Mouse (Mus musculus): ENCODE data around the gene Tmem170. TPM values are rescaled to one million over a fixed set of nuclear protein-coding genes. Genes with fewer than 3 reads are reported as not detected.
A peak's percentile ranks its signal among the peaks of the same experiment; 100 is the strongest.
"Not testable (repeated sequence)": the region's sequence is repeated elsewhere in the genome, so short reads cannot be mapped to it uniquely, and the experiment has no call there.

Gene Tmem170
- total RNA-seq, 2 experiments from 2014 or later = 2.6 to 3.1 TPM

- no peak for DNase-seq
- intact Hi-C loops (cut with DNase I) = no loop called here
Observed at GRCm38 (mm10) chr8:111883615-111884014, 7.1 kb upstream of the Tmem170 start.

GRCm38 (mm10) chr8:111881591-111881990 lies 5.0 kb upstream of the Tmem170 start:
- intact Hi-C loops (cut with DNase I) = loop anchor here (1.0 to 2.0 kb wide), 2 partner anchors 109 to 151 kb away; no protein-coding TSS in a partner anchor
- DNase-seq = peak; percentile 43 to 70

GRCm38 (mm10) chr8:111877711-111878110 lies 1.2 kb upstream of the Tmem170 start:
- no peak for DNase-seq
- intact Hi-C loops (cut with DNase I) = no loop called here

- intact Hi-C loops (cut with DNase I) = no loop called here
Observed at GRCm38 (mm10) chr8:111875758-111876157, 792 bp downstream of the Tmem170 start.

GRCm38 (mm10) chr8:111871278-111871677 lies 5.3 kb downstream of the Tmem170 start:
- intact Hi-C loops (cut with DNase I) = no loop called here
- no peak for DNase-seq

More at GRCm38 (mm10) chr8:111875758-111876157, 792 bp downstream of the Tmem170 start:
- no peak for DNase-seq

GRCm38 (mm10) chr8:111870379-111870778 lies 6.2 kb downstream of the Tmem170 start:
- intact Hi-C loops (cut with DNase I) = no loop called here

GRCm38 (mm10) chr8:111868664-111869063 lies 7.9 kb downstream of the Tmem170 start:
- DNase-seq = no peak
- intact Hi-C loops (cut with DNase I) = no loop called here

More at GRCm38 (mm10) chr8:111870379-111870778, 6.2 kb downstream of the Tmem170 start:
- no peak for DNase-seq

GRCm38 (mm10) chr8:111865857-111866256 lies 10.7 kb downstream of the Tmem170 start:
- intact Hi-C loops (cut with DNase I) = no loop called here

GRCm38 (mm10) chr8:111865130-111865852 lies 11.3 kb downstream of the Tmem170 start:
- DNase-seq = no peak
- intact Hi-C loops (cut with DNase I) = no loop called here

More at GRCm38 (mm10) chr8:111865857-111866256, 10.7 kb downstream of the Tmem170 start:
- DNase-seq = no peak

GRCm38 (mm10) chr8:111864648-111865047 lies 11.9 kb downstream of the Tmem170 start:
- intact Hi-C loops (cut with DNase I) = no loop called here

GRCm38 (mm10) chr8:111863280-111863679 lies 13.3 kb downstream of the Tmem170 start:
- no peak for DNase-seq

More at GRCm38 (mm10) chr8:111864648-111865047, 11.9 kb downstream of the Tmem170 start:
- DNase-seq = no peak

GRCm38 (mm10) chr8:111855977-111856376 lies 20.6 kb downstream of the Tmem170 start:
- DNase-seq = no peak
- intact Hi-C loops (cut with DNase I) = no loop called here

More at GRCm38 (mm10) chr8:111863280-111863679, 13.3 kb downstream of the Tmem170 start:
- intact Hi-C loops (cut with DNase I) = no loop called here

GRCm38 (mm10) chr8:111853861-111854501 lies 22.6 kb downstream of the Tmem170 start, which contains the start of gene Cfdp1:
Gene Cfdp1 (minus strand): TSS chr8:111854291.
- peak; percentile 93 to 96 for DNase-seq
- intact Hi-C loops (cut with DNase I) = no loop called here

GRCm38 (mm10) chr8:111853219-111853618 lies 23.3 kb downstream of the Tmem170 start:
- intact Hi-C loops (cut with DNase I) = not testable (repeated sequence)

GRCm38 (mm10) chr8:111846746-111847145 lies 29.8 kb downstream of the Tmem170 start:
- intact Hi-C loops (cut with DNase I) = no loop called here
- no peak for DNase-seq

More at GRCm38 (mm10) chr8:111853219-111853618, 23.3 kb downstream of the Tmem170 start:
- not testable (repeated sequence) for DNase-seq

- DNase-seq = no peak
- intact Hi-C loops (cut with DNase I) = loop anchor here (2.0 kb wide), 1 partner anchor 157 kb away; no protein-coding TSS in a partner anchor
Observed at GRCm38 (mm10) chr8:111835540-111835939, 41.0 kb downstream of the Tmem170 start.

- intact Hi-C loops (cut with DNase I) = loop anchor here (2.0 kb wide), 1 partner anchor 155 kb away; no protein-coding TSS in a partner anchor
- DNase-seq = no peak
Observed at GRCm38 (mm10) chr8:111834011-111834410, 42.5 kb downstream of the Tmem170 start.

- intact Hi-C loops (cut with DNase I) = no loop called here
- DNase-seq = no peak
Observed at GRCm38 (mm10) chr8:111832983-111833382, 43.6 kb downstream of the Tmem170 start.

- intact Hi-C loops (cut with DNase I) = no loop called here
- DNase-seq = no peak
Observed at GRCm38 (mm10) chr8:111831996-111832395, 44.6 kb downstream of the Tmem170 start.

- intact Hi-C loops (cut with DNase I) = loop anchor here (10.0 kb wide), 2 partner anchors 314 to 484 kb away; no protein-coding TSS in a partner anchor
- no peak for DNase-seq
Observed at GRCm38 (mm10) chr8:111828595-111828994, 48.0 kb downstream of the Tmem170 start.

- peak; percentile 48 to 57 for DNase-seq
Observed at GRCm38 (mm10) chr8:111825219-111825618, 51.3 kb downstream of the Tmem170 start.

More at GRCm38 (mm10) chr8:111825219-111825618, 51.3 kb downstream of the Tmem170 start:
- intact Hi-C loops (cut with DNase I) = loop anchor here (2.0 to 10.0 kb wide), 3 partner anchors 146 to 480 kb away; no protein-coding TSS in a partner anchor
